Mouse (Mus musculus): ENCODE measurements around the gene Prkag3.
A peak's percentile ranks its signal among the peaks of the same experiment; 100 is the strongest.

The Prkag3 gene

GRCm38 (mm10) chr1:74748643-74749271 is at the start of gene Prkag3:
Prkag3 (minus strand) TSS chr1:74749221.
- no peak for DNase-seq (ENCODE audit: extremely low read depth, low read depth, low spot score)

- DNase-seq (ENCODE audit: extremely low read depth, low read depth, low spot score): no peak
Observed at GRCm38 (mm10) chr1:74797459-74797858, 48.4 kb upstream of the Prkag3 start.

- no peak for DNase-seq (ENCODE audit: extremely low read depth, low read depth, low spot score)
Observed at GRCm38 (mm10) chr1:74795145-74795529, 46.1 kb upstream of the Prkag3 start.

DNA sequence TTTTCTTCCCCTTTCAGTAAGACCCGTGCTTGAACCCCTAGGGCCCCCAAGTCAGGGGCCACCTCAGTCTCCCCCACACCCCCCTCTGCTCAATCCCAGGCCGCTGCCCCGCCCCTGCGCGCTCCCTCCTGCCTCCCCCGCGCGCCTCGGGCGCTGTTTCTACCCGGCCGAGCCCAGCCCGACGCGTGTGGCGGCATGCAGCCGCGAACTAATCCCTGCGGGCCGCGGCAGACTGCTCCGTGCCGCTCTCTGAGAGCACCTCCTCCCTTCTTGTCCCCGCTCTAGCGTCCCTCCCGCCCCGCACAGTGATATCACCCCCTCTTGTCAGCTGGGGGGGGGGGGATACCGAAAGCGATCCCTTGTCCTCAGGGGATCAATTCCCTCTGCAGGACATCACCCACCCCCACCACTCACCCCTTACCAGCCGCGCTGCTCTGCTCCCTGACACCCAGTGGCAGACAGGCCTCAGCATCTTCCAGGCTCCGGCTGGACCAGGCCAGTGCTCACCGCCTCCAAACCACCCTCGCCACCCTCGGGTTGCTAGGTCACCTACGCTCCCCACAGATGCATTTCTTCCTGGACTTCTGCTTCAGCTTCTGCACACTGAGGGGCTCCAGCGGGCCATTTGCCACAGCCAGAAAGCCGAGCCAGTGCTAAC is 45.6 kb upstream of the Prkag3 start:
- no peak for DNase-seq (ENCODE audit: extremely low read depth, low read depth, low spot score)

- no peak for DNase-seq (ENCODE audit: extremely low read depth, low read depth, low spot score)
Observed at GRCm38 (mm10) chr1:74792831-74793660, 44.0 kb upstream of the Prkag3 start.

- DNase-seq (ENCODE audit: extremely low read depth, low read depth, low spot score): no peak
Observed at GRCm38 (mm10) chr1:74791249-74791648, 42.2 kb upstream of the Prkag3 start, which contains the start of gene Wnt10a. Wnt10a (plus strand) TSS chr1:74791516.

DNA sequence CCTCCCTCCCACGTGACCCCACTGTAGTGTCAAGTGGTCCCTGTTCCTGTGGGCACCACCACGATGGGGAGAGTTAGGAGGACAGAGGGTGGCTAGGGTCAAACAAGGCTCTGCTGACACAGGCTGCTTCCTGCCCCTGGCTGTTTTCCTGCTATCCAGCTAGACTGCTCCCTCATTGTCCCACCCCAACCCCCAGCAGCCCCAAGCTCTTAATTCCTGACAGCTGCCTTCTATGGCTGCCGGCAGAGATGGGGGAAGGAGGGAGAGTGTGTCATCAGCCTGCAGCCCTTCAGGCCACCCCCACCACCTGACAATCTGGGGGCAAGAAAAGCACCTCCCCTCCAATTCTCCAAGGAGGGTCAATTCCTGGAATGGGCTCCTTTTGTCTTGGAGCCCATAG is 41.1 kb upstream of the Prkag3 start:
- DNase-seq (ENCODE audit: extremely low read depth, low read depth, low spot score): no peak

DNA sequence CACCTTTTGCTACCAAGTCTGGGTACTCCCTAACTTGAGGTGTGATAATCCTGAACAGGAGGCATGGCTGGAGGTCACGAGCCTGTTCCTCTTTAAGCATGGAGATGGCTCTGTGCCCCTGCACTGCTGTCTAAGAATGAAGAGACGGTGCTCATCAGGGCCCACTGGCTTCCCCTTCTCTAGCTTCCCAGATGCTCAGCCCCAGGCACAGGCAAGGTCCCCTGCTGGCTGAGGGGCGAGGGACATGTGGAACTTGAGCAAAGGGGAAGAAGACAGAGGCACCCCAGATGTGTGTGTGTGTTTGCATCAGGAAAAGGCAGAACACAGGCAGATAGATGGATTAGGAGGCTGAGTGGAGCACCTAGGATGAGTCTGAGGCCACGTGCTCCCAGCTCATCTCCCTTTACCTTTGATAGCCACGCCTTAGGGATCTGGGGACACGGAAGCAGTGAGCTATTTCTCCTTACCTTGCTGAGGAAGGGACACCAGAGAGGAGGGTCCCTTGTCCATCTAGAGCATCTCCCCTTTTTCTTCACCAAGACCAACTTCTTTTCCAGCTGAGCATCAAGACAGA is 39.7 kb upstream of the Prkag3 start:
- DNase-seq (ENCODE audit: extremely low read depth, low read depth, low spot score): no peak

- DNase-seq (ENCODE audit: extremely low read depth, low read depth, low spot score): no peak
Observed at GRCm38 (mm10) chr1:74787846-74788245, 38.8 kb upstream of the Prkag3 start.

DNA sequence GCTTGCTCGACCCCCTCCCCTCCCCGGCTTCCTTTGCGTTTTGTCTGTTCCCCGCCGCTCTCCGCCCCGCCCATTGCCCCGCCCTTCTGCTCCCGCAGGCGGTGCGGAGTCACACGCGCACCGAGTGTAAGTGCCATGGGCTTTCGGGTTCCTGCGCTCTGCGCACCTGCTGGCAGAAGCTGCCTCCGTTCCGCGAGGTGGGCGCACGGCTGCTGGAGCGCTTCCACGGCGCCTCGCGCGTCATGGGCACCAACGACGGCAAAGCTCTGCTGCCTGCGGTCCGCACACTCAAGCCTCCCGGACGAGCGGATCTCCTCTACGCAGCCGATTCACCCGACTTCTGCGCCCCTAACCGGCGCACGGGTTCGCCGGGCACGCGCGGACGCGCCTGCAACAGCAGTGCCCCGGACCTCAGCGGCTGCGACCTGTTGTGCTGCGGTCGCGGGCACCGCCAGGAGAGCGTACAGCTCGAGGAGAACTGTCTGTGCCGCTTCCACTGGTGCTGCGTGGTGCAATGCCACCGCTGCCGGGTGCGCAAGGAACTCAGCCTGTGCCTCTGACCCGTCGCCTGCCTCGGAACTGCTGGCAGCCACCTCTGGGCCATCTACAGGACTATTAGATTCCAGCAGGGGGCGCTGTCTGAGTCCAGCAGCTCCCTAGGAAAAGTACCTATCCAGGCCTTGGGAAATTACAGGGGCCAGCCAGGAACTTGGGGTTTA is 35.2 kb upstream of the Prkag3 start:
- DNase-seq (ENCODE audit: extremely low read depth, low read depth, low spot score): no peak

DNA sequence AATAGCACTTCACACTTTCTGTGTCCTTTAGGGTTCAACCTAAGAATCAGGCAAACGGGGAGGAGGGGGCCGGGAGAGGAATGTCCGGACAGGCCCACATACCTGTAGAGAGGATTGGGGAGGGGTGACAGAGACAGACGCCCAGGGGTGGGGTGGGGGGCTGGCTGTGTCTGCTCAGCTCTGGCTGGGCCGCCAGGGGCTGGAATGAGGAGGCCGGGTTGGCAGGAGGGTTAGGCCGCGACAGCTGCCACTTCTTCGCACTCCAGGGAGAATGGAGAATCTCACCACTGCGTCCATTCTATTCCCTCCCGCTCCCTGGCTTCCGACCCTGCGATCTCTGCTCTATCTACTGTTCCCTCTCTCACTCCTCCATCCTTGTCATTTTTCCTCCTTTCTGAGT is 34.5 kb upstream of the Prkag3 start:
- DNase-seq (ENCODE audit: extremely low read depth, low read depth, low spot score): no peak

DNA sequence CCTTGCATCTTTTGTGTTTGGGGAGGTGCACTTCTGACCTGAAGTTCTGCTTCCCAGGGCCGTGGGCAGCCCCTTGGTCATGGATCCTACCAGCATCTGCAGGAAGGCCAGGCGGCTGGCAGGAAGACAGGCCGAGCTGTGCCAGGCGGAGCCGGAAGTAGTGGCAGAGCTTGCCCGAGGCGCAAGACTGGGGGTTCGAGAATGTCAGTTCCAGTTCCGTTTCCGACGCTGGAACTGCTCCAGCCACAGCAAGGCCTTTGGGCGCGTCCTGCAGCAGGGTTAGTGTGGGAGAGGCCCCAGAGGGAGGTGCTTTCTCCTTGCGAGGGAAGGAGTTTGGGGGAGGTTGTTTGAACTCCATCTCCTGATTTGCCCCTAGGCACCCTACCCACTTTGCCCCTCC is 33.0 kb upstream of the Prkag3 start:
- DNase-seq (ENCODE audit: extremely low read depth, low read depth, low spot score): no peak

DNA sequence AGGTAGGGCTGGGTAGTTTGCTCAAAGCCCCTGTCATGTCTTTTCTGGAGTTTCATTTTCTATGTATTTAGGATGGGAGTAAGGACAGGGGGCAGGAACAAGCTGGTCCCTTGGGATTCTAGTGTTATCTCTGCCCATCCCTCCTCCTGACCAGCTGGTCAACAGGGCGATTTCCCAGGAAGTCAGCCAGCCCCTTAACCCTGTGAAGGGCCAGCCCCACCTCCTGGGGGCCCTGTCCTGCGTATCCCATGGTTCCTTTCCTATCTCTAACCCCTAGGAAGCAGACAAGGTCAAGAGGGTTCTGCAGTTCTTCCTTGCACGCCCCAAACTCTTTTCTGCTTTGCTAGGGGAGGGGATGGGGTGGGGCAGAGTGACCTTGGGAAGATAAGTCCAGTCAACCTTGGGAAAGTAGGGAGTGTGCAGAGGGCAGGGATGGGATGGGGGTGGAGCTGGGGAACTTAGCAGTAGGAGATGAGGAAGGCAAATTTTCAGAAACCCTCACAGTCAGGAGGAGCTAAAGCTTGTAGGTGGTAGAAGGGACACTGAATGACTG is 30.0 kb upstream of the Prkag3 start:
- DNase-seq (ENCODE audit: extremely low read depth, low read depth, low spot score): no peak

DNA sequence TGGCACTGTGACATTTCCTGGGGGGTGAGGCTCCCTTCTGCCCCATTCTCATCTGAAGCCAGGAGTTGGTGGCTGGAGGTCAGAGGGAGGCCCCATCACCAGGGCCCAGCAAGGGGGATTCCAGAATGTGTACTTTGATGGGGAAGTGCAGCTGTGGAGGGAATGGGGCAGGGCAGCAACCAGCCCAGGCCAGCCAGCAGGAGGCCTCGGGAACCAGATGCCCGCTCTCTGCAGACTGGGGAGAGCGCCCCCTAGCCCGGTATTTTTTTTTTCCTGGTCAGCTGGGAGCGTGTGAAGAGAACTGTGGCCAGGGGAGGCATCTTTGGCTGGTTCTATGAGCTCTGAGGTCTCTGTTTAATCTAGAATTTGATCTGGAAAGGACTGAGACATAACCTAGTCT is 26.8 kb upstream of the Prkag3 start:
- no peak for DNase-seq (ENCODE audit: extremely low read depth, low read depth, low spot score)

- no peak for DNase-seq (ENCODE audit: extremely low read depth, low read depth, low spot score)
Observed at GRCm38 (mm10) chr1:74774062-74774461, 25.0 kb upstream of the Prkag3 start.

DNA sequence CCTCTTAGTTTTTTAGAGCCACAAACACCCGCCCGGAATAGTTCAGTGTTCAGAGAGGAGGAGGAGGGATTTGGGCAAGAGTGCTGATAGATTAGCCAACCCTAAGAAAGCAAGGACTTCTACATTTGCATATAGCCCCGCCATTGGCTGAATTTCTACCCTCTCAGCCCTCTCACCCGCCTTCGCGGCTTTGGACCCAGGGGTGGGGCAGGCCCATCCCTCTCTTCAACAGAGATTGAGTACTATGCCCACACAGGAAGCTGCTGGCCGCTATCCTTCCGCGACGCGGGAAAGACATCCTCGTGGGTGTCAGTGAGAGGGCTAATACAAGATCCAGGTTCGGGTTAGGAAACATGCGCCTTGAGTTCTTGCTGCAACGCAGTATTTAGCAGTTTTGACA is 24.1 kb upstream of the Prkag3 start:
- peak; percentile 81 for DNase-seq (ENCODE audit: extremely low read depth, low read depth, low spot score)

- DNase-seq (ENCODE audit: extremely low read depth, low read depth, low spot score): no peak
Observed at GRCm38 (mm10) chr1:74771931-74772620, 23.1 kb upstream of the Prkag3 start.

DNA sequence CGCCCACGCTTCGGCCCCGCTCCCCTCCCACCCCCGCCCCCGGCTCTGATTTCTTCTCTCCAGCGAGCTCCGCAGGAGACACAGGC is 22.7 kb upstream of the Prkag3 start, which contains the start of gene Wnt6:
Gene Wnt6 (plus strand): TSS at position 48 of the 86 bp plus-strand sequence.
- DNase-seq (ENCODE audit: extremely low read depth, low read depth, low spot score): no peak

- no peak for DNase-seq (ENCODE audit: extremely low read depth, low read depth, low spot score)
Observed at GRCm38 (mm10) chr1:74771467-74771844, 22.4 kb upstream of the Prkag3 start.

DNA sequence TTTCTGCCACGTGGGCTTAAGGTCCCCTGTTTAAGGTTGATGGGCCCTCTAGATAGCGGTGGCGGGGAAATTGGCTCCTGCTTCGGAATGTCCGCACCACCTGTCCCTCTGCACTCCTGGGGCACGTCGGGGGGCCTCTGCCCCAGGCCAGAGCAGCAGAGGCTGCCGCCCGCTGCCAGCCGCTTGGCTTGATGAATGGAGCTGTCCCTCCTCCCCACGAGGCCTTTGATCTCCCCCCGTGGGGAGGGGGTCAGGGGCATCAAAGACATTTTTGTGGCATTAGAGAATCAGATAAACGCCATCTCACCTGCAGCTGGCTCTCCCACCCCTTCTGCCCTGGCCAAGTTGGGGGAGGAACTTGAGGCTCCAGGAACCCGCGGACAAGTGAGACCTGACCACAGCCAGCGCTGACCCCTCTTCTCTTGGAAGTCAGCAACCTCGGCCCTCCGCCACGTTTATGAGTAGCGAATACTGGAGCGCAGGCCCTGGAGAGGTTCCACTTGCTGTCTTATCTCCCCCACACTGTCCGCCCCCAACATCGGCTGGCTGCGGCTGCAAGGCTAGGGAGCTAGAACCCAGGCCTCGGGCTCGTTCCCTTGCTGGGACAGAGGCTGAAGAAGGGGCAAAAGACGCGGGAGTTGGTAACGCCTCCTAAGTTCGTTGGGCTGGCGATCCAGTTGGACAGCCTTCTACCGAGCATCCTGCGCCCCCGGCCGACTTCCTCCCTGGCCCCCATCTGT is 21.9 kb upstream of the Prkag3 start:
- DNase-seq (ENCODE audit: extremely low read depth, low read depth, low spot score): no peak
